Mouse (Mus musculus): ENCODE measurements around the gene Pax5. TPM values are rescaled to one million over a fixed set of nuclear protein-coding genes. Genes with fewer than 3 reads are reported as not detected.

Pax5 gene
- polyA plus RNA-seq, 1 experiment from 2014 or later: 0.56 TPM

- WGBS: 37% methylated on average over 25 of the region's 25 CpGs
- H3K27ac ChIP-seq (replicated peaks): no peak overlapping the region
- peak; percentile 60 for DNase-seq (ENCODE audit: low spot score)
- no peaks in the 10 kb centered on the region for H3K9me3 ChIP-seq
- H3K4me1 ChIP-seq: peaks cover 20% of the 10 kb centered on the region
- H3K27me3 ChIP-seq (replicated peaks; ENCODE audit: low read depth, poor library complexity, severe bottlenecking): peaks cover 44% of the 10 kb centered on the region
- H3K4me3 ChIP-seq: no peak overlapping the region
- H3K36me3 ChIP-seq (replicated peaks): no peaks in the 10 kb centered on the region
These were observed 201.7 kb downstream of the Pax5 start for GRCm38 (mm10) chr4:44508386-44509226.

- 53% methylated on average over 14 of the region's 14 CpGs for WGBS
- H3K4me3 ChIP-seq: no peak overlapping the region
- H3K27ac ChIP-seq (replicated peaks): no peak overlapping the region
- DNase-seq (ENCODE audit: low spot score): no peak
- peaks cover 38% of the 10 kb centered on the region for H3K27me3 ChIP-seq (replicated peaks; ENCODE audit: low read depth, poor library complexity, severe bottlenecking)
- H3K4me1 ChIP-seq: peaks cover 20% of the 10 kb centered on the region
- no peaks in the 10 kb centered on the region for H3K36me3 ChIP-seq (replicated peaks)
- H3K9me3 ChIP-seq: no peaks in the 10 kb centered on the region
These were observed 202.4 kb downstream of the Pax5 start for GRCm38 (mm10) chr4:44507861-44508260.

GRCm38 (mm10) chr4:44504998-44505397 lies 205.3 kb downstream of the Pax5 start:
- peaks cover 28% of the 10 kb centered on the region for H3K4me1 ChIP-seq
- H3K9me3 ChIP-seq: no peaks in the 10 kb centered on the region
- H3K4me3 ChIP-seq: no peak overlapping the region
- H3K27ac ChIP-seq (replicated peaks): no peak overlapping the region
- peaks cover 31% of the 10 kb centered on the region for H3K27me3 ChIP-seq (replicated peaks; ENCODE audit: low read depth, poor library complexity, severe bottlenecking)
- WGBS: 83% methylated on average over 7 of the region's 7 CpGs
- H3K36me3 ChIP-seq (replicated peaks): no peaks in the 10 kb centered on the region
- DNase-seq (ENCODE audit: low spot score): no peak

- no peak for DNase-seq (ENCODE audit: low spot score)
- Histone ChIP-seq H3K4me3 (no peak overlapping the region), H3K4me1 (peaks cover 8% of the 10 kb centered on the region), H3K27me3 (replicated peaks; ENCODE audit: low read depth, poor library complexity, severe bottlenecking) (peaks cover 7% of the 10 kb centered on the region), H3K36me3 (replicated peaks) (no peaks in the 10 kb centered on the region), H3K9me3 (no peaks in the 10 kb centered on the region), H3K27ac (replicated peaks) (no peak overlapping the region)
- WGBS: 47% methylated on average over 9 of the region's 9 CpGs
These were observed 208.0 kb downstream of the Pax5 start for GRCm38 (mm10) chr4:44502196-44502867.

- H3K9me3 ChIP-seq: no peaks in the 10 kb centered on the region
- WGBS: 79% methylated on average over 5 of the region's 5 CpGs
- peaks cover 8% of the 10 kb centered on the region for H3K4me1 ChIP-seq
- H3K27me3 ChIP-seq (replicated peaks; ENCODE audit: low read depth, poor library complexity, severe bottlenecking): no peaks in the 10 kb centered on the region
- H3K36me3 ChIP-seq (replicated peaks): no peaks in the 10 kb centered on the region
- H3K4me3 ChIP-seq: no peak overlapping the region
- DNase-seq (ENCODE audit: low spot score): no peak
- no peak overlapping the region for H3K27ac ChIP-seq (replicated peaks)
These were observed 212.1 kb downstream of the Pax5 start for GRCm38 (mm10) chr4:44498156-44498555.

GRCm38 (mm10) chr4:44495836-44496235 lies 214.5 kb downstream of the Pax5 start:
- DNase-seq (ENCODE audit: low spot score): no peak
- WGBS: 88% methylated on average over 2 of the region's 2 CpGs
- no peak overlapping the region for H3K27ac ChIP-seq (replicated peaks)
- H3K27me3 ChIP-seq (replicated peaks; ENCODE audit: low read depth, poor library complexity, severe bottlenecking): no peaks in the 10 kb centered on the region
- H3K4me3 ChIP-seq: no peak overlapping the region
- no peaks in the 10 kb centered on the region for H3K4me1 ChIP-seq
- H3K9me3 ChIP-seq: no peaks in the 10 kb centered on the region
- no peaks in the 10 kb centered on the region for H3K36me3 ChIP-seq (replicated peaks)

DNA sequence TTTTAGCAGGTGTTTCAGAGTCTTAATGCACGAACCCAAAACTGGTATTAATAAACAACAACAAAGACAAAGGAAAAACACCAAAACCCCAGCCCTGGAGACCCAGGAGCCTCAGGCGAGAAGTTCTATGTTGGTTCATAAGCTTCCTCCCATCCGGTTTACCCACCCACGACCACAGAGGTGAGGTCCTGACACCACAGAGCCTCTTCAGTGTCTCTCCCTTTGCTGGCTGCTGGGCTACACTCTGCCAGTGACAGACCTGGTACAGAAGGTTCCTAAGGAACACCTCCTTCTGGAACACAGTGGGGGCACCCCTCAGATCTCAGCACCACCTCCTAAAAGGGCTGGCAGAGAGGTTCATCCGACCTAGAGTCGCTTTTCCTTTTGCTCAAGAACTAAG lies 216.5 kb downstream of the Pax5 start:
- no peak for DNase-seq (ENCODE audit: low spot score)
- 76% methylated on average over 6 of the region's 6 CpGs for WGBS
- Histone ChIP-seq H3K27ac (replicated peaks) (no peak overlapping the region), H3K9me3 (no peaks in the 10 kb centered on the region), H3K36me3 (replicated peaks) (no peaks in the 10 kb centered on the region), H3K27me3 (replicated peaks; ENCODE audit: low read depth, poor library complexity, severe bottlenecking) (no peaks in the 10 kb centered on the region), H3K4me3 (no peak overlapping the region), H3K4me1 (no peaks in the 10 kb centered on the region)

- DNase-seq (ENCODE audit: low spot score): no peak
- Histone ChIP-seq H3K27me3 (replicated peaks; ENCODE audit: low read depth, poor library complexity, severe bottlenecking) (no peaks in the 10 kb centered on the region), H3K4me1 (no peaks in the 10 kb centered on the region), H3K4me3 (no peak overlapping the region), H3K9me3 (no peaks in the 10 kb centered on the region), H3K27ac (replicated peaks) (no peak overlapping the region), H3K36me3 (replicated peaks) (no peaks in the 10 kb centered on the region)
- WGBS: 79% methylated on average over 6 of the region's 6 CpGs
These were observed 219.4 kb downstream of the Pax5 start for GRCm38 (mm10) chr4:44490872-44491271.

- DNase-seq (ENCODE audit: low spot score): no peak
- H3K9me3 ChIP-seq: no peaks in the 10 kb centered on the region
- no peak overlapping the region for H3K4me3 ChIP-seq
- H3K4me1 ChIP-seq: no peaks in the 10 kb centered on the region
- no peaks in the 10 kb centered on the region for H3K27me3 ChIP-seq (replicated peaks; ENCODE audit: low read depth, poor library complexity, severe bottlenecking)
- WGBS: 57% methylated on average over 8 of the region's 8 CpGs
- no peak overlapping the region for H3K27ac ChIP-seq (replicated peaks)
- H3K36me3 ChIP-seq (replicated peaks): no peaks in the 10 kb centered on the region
These were observed 221.6 kb downstream of the Pax5 start for GRCm38 (mm10) chr4:44488702-44489101.

DNA sequence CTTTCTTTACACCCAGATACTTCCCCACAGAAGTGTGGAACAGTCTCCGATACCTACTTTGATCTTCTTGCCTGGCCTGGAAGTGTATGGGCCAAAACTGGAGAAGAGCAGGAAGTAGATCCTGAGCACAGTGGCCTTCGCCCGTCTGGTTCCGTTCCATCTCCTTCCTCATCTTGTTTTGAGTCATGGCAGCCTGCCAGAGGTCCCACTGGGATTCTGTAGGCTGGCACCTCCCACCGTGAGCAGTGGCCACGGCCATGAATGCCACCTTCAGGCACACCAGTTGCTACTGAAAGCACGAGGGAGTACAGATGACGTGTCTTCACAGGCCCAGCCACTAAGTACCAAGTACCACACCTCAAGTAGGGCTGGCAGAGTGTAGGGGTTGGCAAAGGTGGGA lies 222.1 kb downstream of the Pax5 start:
- Histone ChIP-seq H3K36me3 (replicated peaks) (no peaks in the 10 kb centered on the region), H3K4me3 (no peak overlapping the region), H3K27ac (replicated peaks) (no peak overlapping the region), H3K4me1 (no peaks in the 10 kb centered on the region), H3K27me3 (replicated peaks; ENCODE audit: low read depth, poor library complexity, severe bottlenecking) (no peaks in the 10 kb centered on the region), H3K9me3 (no peaks in the 10 kb centered on the region)
- WGBS: 83% methylated on average over 8 of the region's 8 CpGs
- no peak for DNase-seq (ENCODE audit: low spot score)

- no peaks in the 10 kb centered on the region for H3K36me3 ChIP-seq (replicated peaks)
- DNase-seq (ENCODE audit: low spot score): no peak
- no peaks in the 10 kb centered on the region for H3K4me1 ChIP-seq
- H3K27ac ChIP-seq (replicated peaks): no peak overlapping the region
- no peak overlapping the region for H3K4me3 ChIP-seq
- no peaks in the 10 kb centered on the region for H3K27me3 ChIP-seq (replicated peaks; ENCODE audit: low read depth, poor library complexity, severe bottlenecking)
- peaks cover 4% of the 10 kb centered on the region; the same call in 1 of the 2 replicates for H3K9me3 ChIP-seq
- 90% methylated on average over 9 of the region's 9 CpGs for WGBS
These were observed 227.4 kb downstream of the Pax5 start for GRCm38 (mm10) chr4:44482851-44483250.

DNA sequence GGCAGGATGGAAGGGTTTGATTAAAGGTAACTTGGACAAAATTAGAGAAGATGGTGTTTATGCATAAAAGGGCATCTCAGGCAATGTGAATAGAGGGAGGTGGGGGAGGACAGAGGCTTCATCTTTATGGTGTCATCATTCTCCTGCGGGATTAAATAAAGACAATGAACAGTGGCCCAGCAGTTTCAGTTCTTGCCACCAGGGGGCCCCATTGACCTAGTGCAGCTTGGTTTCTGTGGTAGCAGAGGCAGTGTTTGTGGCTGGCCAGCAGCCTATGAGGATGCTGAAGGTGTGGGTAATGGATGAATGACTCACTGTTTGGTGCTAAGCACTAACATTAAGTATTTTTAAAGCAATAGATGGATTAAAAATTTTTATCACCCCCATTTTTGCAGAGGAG lies 230.5 kb downstream of the Pax5 start:
- Histone ChIP-seq H3K9me3 (peaks cover 4% of the 10 kb centered on the region; the same call in 1 of the 2 replicates), H3K27me3 (replicated peaks; ENCODE audit: low read depth, poor library complexity, severe bottlenecking) (no peaks in the 10 kb centered on the region), H3K36me3 (replicated peaks) (no peaks in the 10 kb centered on the region), H3K4me1 (no peaks in the 10 kb centered on the region), H3K4me3 (no peak overlapping the region), H3K27ac (replicated peaks) (no peak overlapping the region)
- no peak for DNase-seq (ENCODE audit: low spot score)
- WGBS: 92% methylated on average over 1 of the region's 1 CpGs

Measured in embryonic facial prominence, embryonic 10.5 days (tissue).